Mouse (Mus musculus) cerebellum, postnatal 25 days (tissue): ENCODE data around the gene Rffl.

ENCODE experiments used
- DNase-seq, 2 experiments: peaks; one replicate each; pipeline ENCODE4 v3.0.0; 2021; ENCODE audit warnings: mixed read lengths in 2 of 2

The Rffl gene

GRCm38 (mm10) chr11:82870173-82871030 lies 608 bp downstream of the Rffl start:
- peak in 1 of 2 experiments; percentile 32 for DNase-seq

GRCm38 (mm10) chr11:82869506-82870172 lies 1.4 kb downstream of the Rffl start:
- DNase-seq: no peak

GRCm38 (mm10) chr11:82867956-82868355 lies 3.1 kb downstream of the Rffl start:
- no peak for DNase-seq

DNA sequence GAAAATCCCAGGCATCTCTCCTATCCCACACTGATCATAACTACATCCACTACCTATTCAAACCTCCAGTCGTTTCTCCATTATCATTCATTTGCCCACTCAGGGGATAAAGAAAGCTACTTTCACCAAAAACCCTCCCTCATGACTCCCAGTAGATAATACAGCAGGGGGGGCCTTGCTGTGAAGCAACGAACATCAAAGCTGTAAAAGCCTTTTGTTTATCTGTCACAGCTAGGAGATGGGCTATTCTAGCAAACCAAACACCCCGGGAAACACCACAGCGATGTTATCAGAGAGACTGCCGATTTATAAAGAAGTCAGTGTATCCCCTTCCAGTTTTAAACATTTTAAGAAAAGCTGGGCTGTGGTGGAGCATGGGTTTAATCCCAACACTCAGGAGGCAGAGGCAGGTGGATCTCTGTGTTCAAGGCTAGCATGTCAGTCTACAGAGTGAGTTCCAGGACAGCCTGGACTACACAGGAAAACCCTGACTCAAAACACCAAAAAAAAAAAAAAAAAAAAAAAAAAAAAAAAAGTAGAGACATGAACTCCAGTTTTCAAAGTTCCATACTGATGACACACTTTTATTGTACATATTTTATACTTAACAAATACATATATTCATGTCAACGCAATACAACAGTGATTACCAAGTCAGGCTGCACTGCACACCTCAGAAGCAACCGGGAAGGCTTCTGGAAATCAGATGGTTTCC lies 4.0 kb downstream of the Rffl start:
- no peak for DNase-seq

DNA sequence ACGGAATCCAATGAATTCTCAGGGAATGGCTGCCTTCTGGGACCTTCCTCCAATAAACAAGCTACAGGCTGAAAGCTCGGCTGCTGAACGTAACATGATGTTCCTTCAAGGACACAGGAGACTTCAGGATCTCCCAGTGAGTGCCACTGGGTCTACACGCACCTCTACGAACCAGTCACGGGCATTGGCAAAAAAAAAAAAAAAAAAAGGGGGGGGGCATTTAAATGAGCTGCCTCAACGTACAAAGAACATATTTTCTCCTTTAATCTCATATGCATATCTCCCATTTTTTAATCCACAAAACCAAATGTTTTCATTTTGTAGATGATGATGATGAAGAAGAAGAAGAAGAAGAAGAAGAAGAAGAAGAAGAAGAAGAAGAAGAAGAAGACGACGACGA lies 5.1 kb downstream of the Rffl start:
- DNase-seq: no peak

DNA sequence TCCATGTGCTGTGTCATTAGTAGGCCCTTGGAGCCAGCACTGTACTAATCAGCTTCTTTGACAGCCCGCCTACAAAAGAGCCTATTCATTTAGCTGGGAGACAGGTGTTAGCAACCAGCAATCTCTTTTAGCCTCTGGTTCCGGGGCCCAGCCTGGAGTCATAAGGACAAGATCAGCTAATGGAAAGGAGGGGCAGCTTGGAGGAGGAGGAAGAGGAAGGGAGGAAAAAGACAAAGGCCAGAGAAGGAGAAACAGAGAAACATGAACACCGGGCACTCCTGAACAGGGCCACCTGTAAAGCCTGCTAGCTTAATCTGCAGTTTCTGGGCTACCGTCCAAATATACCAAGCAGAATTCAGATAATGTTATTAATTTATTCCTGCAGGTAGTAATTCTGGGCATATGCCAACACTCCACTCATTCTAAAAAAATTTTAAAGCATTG lies 7.5 kb downstream of the Rffl start:
- no peak for DNase-seq

- DNase-seq: no peak
These were observed 8.0 kb downstream of the Rffl start for GRCm38 (mm10) chr11:82863059-82863458.

- no peak for DNase-seq
These were observed 8.4 kb downstream of the Rffl start for GRCm38 (mm10) chr11:82862638-82863037.

DNA sequence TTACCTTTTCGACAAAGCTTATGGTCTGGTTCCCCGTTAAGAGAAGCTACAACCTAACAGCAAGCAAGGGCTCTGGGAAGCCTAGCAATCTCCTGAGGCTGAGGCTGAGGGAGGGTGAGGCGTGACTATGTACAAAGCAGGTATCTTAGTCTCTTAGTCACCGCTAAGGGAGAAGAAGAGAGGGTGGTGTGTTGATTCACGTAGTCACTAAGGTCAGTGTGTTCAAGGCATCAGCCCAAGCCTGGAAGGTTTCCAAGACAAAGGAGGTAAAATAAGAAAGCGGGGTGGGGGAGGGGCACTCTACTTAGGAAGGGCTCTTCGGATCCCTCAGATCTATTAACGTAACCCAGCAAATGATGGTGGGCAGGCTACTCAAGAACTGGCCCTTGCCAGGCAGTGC lies 9.5 kb downstream of the Rffl start:
- DNase-seq: no peak

DNA sequence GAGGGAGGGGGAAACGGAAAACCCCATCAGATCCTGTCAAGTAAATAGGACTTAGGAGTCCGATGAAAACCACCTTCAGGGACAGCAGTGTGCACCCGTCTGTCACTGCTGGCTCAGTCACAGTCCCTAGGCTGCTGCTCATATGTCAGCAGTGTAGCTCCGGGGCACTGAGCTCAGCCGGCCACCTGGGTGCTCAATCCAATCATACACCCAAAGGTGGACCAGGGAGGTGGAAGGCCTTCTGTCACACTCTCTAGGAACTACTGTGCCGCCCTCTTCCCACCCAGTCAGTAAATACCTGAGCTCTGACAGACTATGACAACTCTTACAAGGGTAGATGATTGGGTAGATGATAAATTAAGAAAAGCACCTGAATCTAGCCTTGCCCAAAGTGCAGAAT lies 10.3 kb downstream of the Rffl start:
- no peak for DNase-seq

DNA sequence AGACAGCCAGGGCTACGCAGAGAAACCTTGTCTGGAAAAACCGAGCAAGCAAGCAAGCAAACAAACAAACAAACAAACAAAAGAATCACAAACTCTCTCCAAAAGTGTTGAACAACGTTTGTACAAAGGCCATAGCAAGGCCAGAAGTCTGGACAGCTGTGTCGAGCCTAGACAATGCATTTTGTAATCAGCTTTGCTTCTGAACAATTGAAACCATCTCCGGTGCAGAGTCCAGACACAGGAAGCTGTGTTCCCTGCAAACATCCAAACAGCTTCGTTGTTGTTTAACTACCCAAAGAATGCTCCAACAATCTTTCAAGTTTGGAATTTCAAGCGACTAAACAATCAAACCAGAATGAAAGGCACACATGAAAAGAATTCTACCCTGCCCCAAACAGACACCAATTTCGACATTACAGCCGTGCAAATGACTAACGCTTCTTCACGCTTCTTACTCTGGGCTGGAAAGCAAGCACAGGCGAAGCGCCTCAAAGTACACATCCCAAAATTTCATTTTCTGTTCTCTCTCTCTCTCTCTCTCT lies 13.6 kb downstream of the Rffl start:
- no peak for DNase-seq

DNA sequence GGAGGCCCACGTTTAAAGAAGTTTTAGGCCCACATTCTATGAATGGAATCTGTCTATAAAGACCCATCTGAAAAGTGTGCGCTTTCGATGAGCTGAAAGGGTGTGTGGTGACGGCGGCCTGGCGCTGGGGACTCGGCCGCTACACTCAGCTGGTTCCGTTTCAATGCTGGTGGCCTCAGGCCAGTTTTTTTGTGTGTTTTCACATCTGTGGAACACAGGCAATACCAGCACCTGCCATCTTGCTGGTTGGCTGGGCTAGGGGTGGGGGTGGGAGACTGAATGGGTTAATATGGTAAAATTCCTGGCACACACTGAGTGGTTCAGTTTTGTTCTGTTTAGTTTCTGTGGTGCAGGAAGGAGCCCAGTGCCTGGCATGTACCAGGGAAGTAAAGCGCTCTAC lies 15.0 kb downstream of the Rffl start:
- DNase-seq: no peak

GRCm38 (mm10) chr11:82855327-82855973 lies 15.6 kb downstream of the Rffl start:
- no peak for DNase-seq

DNA sequence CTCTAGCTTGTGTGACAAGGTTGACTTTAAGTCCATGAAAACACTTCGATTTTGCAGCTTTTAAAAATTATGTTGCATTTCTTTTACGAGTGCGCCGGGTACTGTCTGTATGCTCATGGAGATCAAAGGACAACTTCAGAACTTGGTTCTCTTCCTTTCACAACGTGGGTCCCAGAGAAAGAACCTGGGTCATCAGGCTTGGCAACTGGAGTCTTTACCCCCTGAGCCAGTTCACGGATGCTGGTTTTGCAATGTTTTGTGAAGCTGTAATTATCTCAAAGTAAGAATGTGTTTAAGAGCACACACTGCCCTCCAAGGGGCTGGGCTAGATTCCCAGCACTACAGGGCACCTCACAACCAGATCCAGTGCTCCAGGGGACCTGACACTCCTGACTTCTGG lies 16.9 kb downstream of the Rffl start:
- DNase-seq: no peak

GRCm38 (mm10) chr11:82852958-82853357 lies 18.1 kb downstream of the Rffl start:
- no peak for DNase-seq

DNA sequence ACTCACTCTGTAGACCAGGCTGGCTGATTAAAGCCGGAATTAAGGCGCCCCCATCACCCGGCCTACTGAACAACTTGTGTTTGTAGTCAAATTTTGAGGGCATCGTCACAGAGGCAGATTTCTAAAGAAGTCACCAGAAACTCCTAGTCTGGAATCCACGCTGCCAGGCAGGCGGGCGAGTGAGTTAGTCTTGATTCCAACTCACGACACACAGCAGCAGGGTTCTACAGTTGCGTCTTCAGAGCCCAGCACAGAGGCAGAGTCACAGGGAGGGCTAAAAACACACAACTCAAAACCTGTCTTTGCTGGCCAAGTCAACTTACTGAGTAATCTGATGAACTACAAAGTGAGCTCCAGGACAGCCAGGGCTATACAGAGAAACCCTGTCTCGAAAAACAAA lies 18.5 kb downstream of the Rffl start:
- DNase-seq: no peak

DNA sequence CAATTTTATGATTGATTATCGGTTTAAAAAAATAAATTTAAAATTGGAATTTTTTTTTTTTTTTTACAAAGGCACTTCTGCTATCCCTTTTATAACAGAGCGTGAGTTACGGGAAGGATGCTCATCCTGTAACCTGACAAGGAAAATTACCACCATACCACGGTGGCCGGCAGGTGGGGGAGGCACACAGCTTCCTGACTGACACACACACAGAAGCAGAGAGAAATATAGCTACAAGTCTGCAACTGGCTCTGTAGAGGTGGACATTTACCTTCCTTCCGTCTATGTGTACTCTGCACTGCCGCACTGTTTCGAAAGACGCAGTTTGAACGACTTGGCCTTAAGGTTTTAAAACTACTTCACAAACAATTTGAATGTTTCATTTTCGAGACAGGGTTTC lies 18.9 kb downstream of the Rffl start:
- no peak for DNase-seq

- no peak for DNase-seq
These were observed 20.8 kb downstream of the Rffl start for GRCm38 (mm10) chr11:82850259-82850658.

DNA sequence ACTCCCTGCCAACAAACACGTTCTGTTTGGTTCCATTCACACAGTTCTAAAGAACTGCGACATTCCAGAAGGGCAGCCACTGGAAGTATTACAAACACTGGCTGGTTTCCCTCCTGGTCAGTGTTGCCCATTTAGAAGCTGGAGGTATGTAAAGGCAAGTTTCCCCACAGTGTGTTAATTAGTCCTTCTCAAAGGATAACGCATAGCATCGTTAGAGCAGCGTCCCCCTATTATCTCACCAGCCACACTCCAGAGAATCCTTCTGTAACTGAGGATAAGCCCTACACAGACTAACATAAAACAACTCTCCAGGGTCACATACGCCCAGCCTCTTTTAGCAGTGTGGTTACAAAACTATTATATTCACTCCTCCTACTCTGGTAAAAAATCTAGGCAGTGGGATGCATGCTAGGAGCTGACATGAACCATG lies 23.4 kb downstream of the Rffl start:
- no peak for DNase-seq

GRCm38 (mm10) chr11:82846938-82847337 lies 24.1 kb downstream of the Rffl start:
- no peak for DNase-seq

GRCm38 (mm10) chr11:82846079-82846436 lies 25.0 kb downstream of the Rffl start:
- DNase-seq: no peak

- peak; percentile 40 to 59 for DNase-seq
These were observed 25.5 kb downstream of the Rffl start for GRCm38 (mm10) chr11:82845415-82846078.
